Mouse (Mus musculus): ENCODE results near the gene Gm8909. TPM values are rescaled to one million over a fixed set of nuclear protein-coding genes. Genes with fewer than 3 reads are reported as not detected.
"Not testable (repeated sequence)": the region's sequence is repeated elsewhere in the genome, so short reads cannot be mapped to it uniquely, and the experiment has no call there.

The Gm8909 gene
- polyA plus RNA-seq, 1 experiment from 2014 or later, result not detected

DNA sequence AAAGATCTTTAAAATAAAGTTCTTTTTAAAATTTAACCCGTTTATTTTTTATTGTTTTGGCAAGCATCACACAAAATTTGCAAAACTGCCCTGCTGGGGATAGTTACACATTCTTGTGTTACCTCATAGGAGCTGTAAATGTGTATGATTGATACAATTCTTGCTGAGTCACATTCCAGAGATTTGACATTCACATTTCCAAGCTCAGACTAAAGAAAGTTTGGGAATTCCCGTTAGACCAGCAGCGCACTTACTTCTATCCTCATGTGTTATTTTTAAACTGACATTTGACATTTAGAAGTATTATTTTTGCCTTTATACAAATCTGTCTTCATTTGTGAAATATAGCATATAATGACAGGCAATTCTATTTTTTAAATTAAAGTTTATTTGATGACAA lies 44.2 kb downstream of the Gm8909 start:
- peaks cover 53% of the 10 kb centered on the region for H3K27me3 ChIP-seq (ENCODE audit: low read depth, poor library complexity, severe bottlenecking)

GRCm38 (mm10) chr17:36121352-36122020 lies 46.9 kb downstream of the Gm8909 start, which contains the start of gene Gm19684:
Gm19684 (plus strand) TSS chr17:36121678.
- 3% methylated on average over 8 of the region's 8 CpGs for WGBS
- not testable (repeated sequence) for H3K27ac ChIP-seq; H3K4me1 ChIP-seq; H3K36me3 ChIP-seq; H3K4me3 ChIP-seq; H3K9me3 ChIP-seq (replicated peaks); DNase-seq (ENCODE audit: low spot score)
- H3K27me3 ChIP-seq (ENCODE audit: low read depth, poor library complexity, severe bottlenecking), result peaks cover 50% of the 10 kb centered on the region

More for the DNA sequence above, 44.2 kb downstream of the Gm8909 start:
- not testable (repeated sequence) for H3K9me3 ChIP-seq (replicated peaks); H3K27ac ChIP-seq; H3K4me3 ChIP-seq; H3K36me3 ChIP-seq; H3K4me1 ChIP-seq; DNase-seq (ENCODE audit: low spot score)
- 78% methylated on average over 3 of the region's 3 CpGs for WGBS

DNA sequence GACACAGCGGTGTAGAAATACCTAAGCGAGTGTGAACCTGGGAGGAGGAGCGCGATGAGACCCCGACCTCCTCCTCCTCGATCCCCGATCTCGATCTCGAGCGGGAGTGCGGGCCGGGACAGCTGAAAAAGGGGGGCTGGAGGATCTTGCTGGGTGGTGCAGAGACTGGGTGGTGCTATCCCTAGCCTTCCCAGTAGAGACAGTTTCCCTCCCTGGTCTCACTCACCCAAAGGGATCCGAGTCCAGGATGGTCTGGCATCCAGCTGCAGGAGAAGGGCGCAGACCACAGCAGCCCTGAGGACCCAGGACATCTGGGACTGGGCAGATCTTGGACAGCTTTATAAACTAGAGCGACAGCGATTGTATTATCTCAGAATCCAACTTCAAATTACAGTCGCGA lies 47.5 kb downstream of the Gm8909 start:
- not testable (repeated sequence) for H3K9me3 ChIP-seq (replicated peaks); H3K4me3 ChIP-seq; H3K36me3 ChIP-seq; DNase-seq (ENCODE audit: low spot score); H3K4me1 ChIP-seq; H3K27ac ChIP-seq
- H3K27me3 ChIP-seq (ENCODE audit: low read depth, poor library complexity, severe bottlenecking), result peaks cover 50% of the 10 kb centered on the region
- 22% methylated on average over 18 of the region's 18 CpGs for WGBS

- not testable (repeated sequence) for DNase-seq (ENCODE audit: low spot score); H3K9me3 ChIP-seq (replicated peaks); H3K27ac ChIP-seq; H3K4me3 ChIP-seq; H3K4me1 ChIP-seq; H3K36me3 ChIP-seq
- peaks cover 49% of the 10 kb centered on the region for H3K27me3 ChIP-seq (ENCODE audit: low read depth, poor library complexity, severe bottlenecking)
- 27% methylated on average over 3 of the region's 3 CpGs for WGBS
Observed at GRCm38 (mm10) chr17:36116545-36116944, 51.8 kb downstream of the Gm8909 start.

Other genes starting within 250 kb of the Gm8909 start
- gene Abcf1, start 198.8 kb downstream of the Gm8909 start, polyA plus RNA-seq (2016; fragmentation: Nextera tagmentation; extraction: Ambion mirVana), result 98.3 and 109 TPM in 2 replicates
- gene Gnl1, start 188.7 kb downstream of the Gm8909 start, polyA plus RNA-seq (2016; fragmentation: Nextera tagmentation; extraction: Ambion mirVana), result 61.6 and 63.1 TPM in 2 replicates
- gene Prr3, start 188.3 kb downstream of the Gm8909 start, polyA plus RNA-seq (2016; fragmentation: Nextera tagmentation; extraction: Ambion mirVana), result 44.9 and 49.4 TPM in 2 replicates
- gene H2-T24, start 148.0 kb downstream of the Gm8909 start, polyA plus RNA-seq (2016; fragmentation: Nextera tagmentation; extraction: Ambion mirVana), result 3.2 and 4.0 TPM in 2 replicates
- 1.2 and 1.5 TPM in 2 replicates for gene H2-T23, start 135.7 kb downstream of the Gm8909 start, polyA plus RNA-seq (2016; fragmentation: Nextera tagmentation; extraction: Ambion mirVana)
- 5.6 and 9.7 TPM in 2 replicates for gene H2-T22, start 125.8 kb downstream of the Gm8909 start, polyA plus RNA-seq (2016; fragmentation: Nextera tagmentation; extraction: Ambion mirVana)
- not detected in 2 replicates for gene Gm6034, start 125.6 kb downstream of the Gm8909 start, polyA plus RNA-seq (2016; fragmentation: Nextera tagmentation; extraction: Ambion mirVana)
- not detected in 2 replicates for gene Gm11127, start 110.2 kb downstream of the Gm8909 start, polyA plus RNA-seq (2016; fragmentation: Nextera tagmentation; extraction: Ambion mirVana)
- gene Gm19684, start 46.9 kb downstream of the Gm8909 start, polyA plus RNA-seq (2016; fragmentation: Nextera tagmentation; extraction: Ambion mirVana), result not detected in 2 replicates
- not detected in 2 replicates for gene Gm7030, start 39.1 kb downstream of the Gm8909 start, polyA plus RNA-seq (2016; fragmentation: Nextera tagmentation; extraction: Ambion mirVana)
- not detected in 2 replicates for gene H2-T3, start 21.8 kb upstream of the Gm8909 start, polyA plus RNA-seq (2016; fragmentation: Nextera tagmentation; extraction: Ambion mirVana)
- 82.4 and 96.0 TPM in 2 replicates for gene Rpp21, start 89.5 kb upstream of the Gm8909 start, polyA plus RNA-seq (2016; fragmentation: Nextera tagmentation; extraction: Ambion mirVana)
- gene Trim39, start 103.7 kb upstream of the Gm8909 start, polyA plus RNA-seq (2016; fragmentation: Nextera tagmentation; extraction: Ambion mirVana), result 20.1 and 24.2 TPM in 2 replicates
- 0.14 and 0.25 TPM in 2 replicates for gene H2-M10.2, start 118.0 kb upstream of the Gm8909 start, polyA plus RNA-seq (2016; fragmentation: Nextera tagmentation; extraction: Ambion mirVana)
- not detected in 2 replicates for gene H2-M10.1, start 157.6 kb upstream of the Gm8909 start, polyA plus RNA-seq (2016; fragmentation: Nextera tagmentation; extraction: Ambion mirVana)
- gene H2-M10.3, start 199.9 kb upstream of the Gm8909 start, polyA plus RNA-seq (2016; fragmentation: Nextera tagmentation; extraction: Ambion mirVana), result not detected in 2 replicates

Data from limb, embryonic 10.5 days (tissue).